Mouse (Mus musculus) brain, embryonic 18.5 days (tissue): Measurements from ENCODE around the gene Rxra.

Experiments
- DNase-seq: peaks from one replicate; pipeline ENCODE4 v3.0.0-alpha.2; 2012; ENCODE audit warnings: low read depth, low spot score

The Rxra gene

GRCm38 (mm10) chr2:27676106-27676477 lies at the start of gene Rxra:
TSS of gene Rxra (plus strand) at chr2:27676440.
- no peak for DNase-seq

GRCm38 (mm10) chr2:27626604-27627003 lies 49.6 kb upstream of the Rxra start:
- no peak for DNase-seq

GRCm38 (mm10) chr2:27630601-27631285 lies 45.5 kb upstream of the Rxra start:
- no peak for DNase-seq

- no peak for DNase-seq
These were observed 42.8 kb upstream of the Rxra start for GRCm38 (mm10) chr2:27633471-27633870.

- no peak for DNase-seq
These were observed 42.2 kb upstream of the Rxra start for GRCm38 (mm10) chr2:27634018-27634417.

GRCm38 (mm10) chr2:27635147-27635738 lies 41.0 kb upstream of the Rxra start:
- DNase-seq: no peak

- DNase-seq: no peak
These were observed 39.4 kb upstream of the Rxra start for GRCm38 (mm10) chr2:27636796-27637195.

- no peak for DNase-seq
These were observed 38.9 kb upstream of the Rxra start for GRCm38 (mm10) chr2:27637281-27637896.

GRCm38 (mm10) chr2:27639631-27640334 lies 36.5 kb upstream of the Rxra start:
- no peak for DNase-seq

GRCm38 (mm10) chr2:27640900-27641479 lies 35.2 kb upstream of the Rxra start:
- DNase-seq: no peak

- DNase-seq: no peak
These were observed 31.6 kb upstream of the Rxra start for GRCm38 (mm10) chr2:27644547-27645120.

GRCm38 (mm10) chr2:27645471-27645870 lies 30.8 kb upstream of the Rxra start:
- no peak for DNase-seq

GRCm38 (mm10) chr2:27649862-27650661 lies 26.2 kb upstream of the Rxra start:
- no peak for DNase-seq

GRCm38 (mm10) chr2:27650991-27651390 lies 25.2 kb upstream of the Rxra start:
- DNase-seq: no peak

GRCm38 (mm10) chr2:27653496-27654030 lies 22.7 kb upstream of the Rxra start:
- no peak for DNase-seq

- DNase-seq: no peak
These were observed 21.7 kb upstream of the Rxra start for GRCm38 (mm10) chr2:27654321-27655232.

- DNase-seq: no peak
These were observed 19.7 kb upstream of the Rxra start for GRCm38 (mm10) chr2:27656576-27656975.

GRCm38 (mm10) chr2:27665284-27665683 lies 11.0 kb upstream of the Rxra start:
- DNase-seq: no peak

GRCm38 (mm10) chr2:27666719-27667118 lies 9.5 kb upstream of the Rxra start:
- no peak for DNase-seq

- DNase-seq: no peak
These were observed 8.6 kb upstream of the Rxra start for GRCm38 (mm10) chr2:27667677-27668076.
